Mouse (Mus musculus) hindbrain, embryonic 12.5 days (tissue): ENCODE data around the gene Bcas3. TPM values are rescaled to one million over a fixed set of nuclear protein-coding genes. Genes with fewer than 3 reads are reported as not detected.
A peak's percentile ranks its signal among the peaks of the same experiment; 100 is the strongest.

Experiments
- ATAC-seq: fragments of 200-750 bp; cut with Nextera tagmentation; 2 replicates; pipeline ENCODE4 v1.8.0; 2017; ENCODE audit warnings: moderate TSS enrichment; ENCODE audit not compliant: low FRiP score
- H3K27ac ChIP-seq: fragments of 300-500 bp; sonication (generic); 2 replicates; pipeline ENCODE4 v1.5.1; 2016; ENCODE audit warnings: mild to moderate bottlenecking
- H3K27me3 ChIP-seq: fragments of 300-500 bp; sonication (generic); 2 replicates; pipeline ENCODE4 v1.6.1; 2016; ENCODE audit warnings: mild to moderate bottlenecking
- H3K36me3 ChIP-seq: fragments of 300-500 bp; sonication (generic); 2 replicates; pipeline ENCODE4 v1.6.1; 2016; ENCODE audit warnings: mild to moderate bottlenecking
- H3K4me1 ChIP-seq: fragments of 300-500 bp; sonication (generic); 2 replicates; pipeline ENCODE4 v1.6.1; 2016
- H3K4me2 ChIP-seq: fragments of 300-500 bp; sonication (generic); replicated peaks from 2 replicates; pipeline ENCODE4 v1.6.1; 2016; ENCODE audit warnings: mild to moderate bottlenecking
- H3K4me3 ChIP-seq: fragments of 300-500 bp; sonication (generic); 2 replicates; pipeline ENCODE4 v1.5.1; 2016; ENCODE audit warnings: mild to moderate bottlenecking
- H3K9ac ChIP-seq: fragments of 300-500 bp; sonication (generic); 2 replicates; pipeline ENCODE4 v1.6.1; 2016; ENCODE audit warnings: mild to moderate bottlenecking, moderate library complexity
- H3K9me3 ChIP-seq: fragments of 300-500 bp; sonication (generic); replicated peaks from 2 replicates; pipeline ENCODE4 v1.6.1; 2016; ENCODE audit warnings: mild to moderate bottlenecking
- WGBS: fragments of 180-500 bp; shearing (Covaris S2); methylation state at CpG from one replicate; pipeline ENCODE4 v1.1.7; 2016; 5-methylcytosine and 5-hydroxymethylcytosine counted together
- polyA plus RNA-seq: library from polyadenylated mRNA; unstranded; fragments of >200 nt; fragmentation: Nextera tagmentation; extraction: Ambion mirVana; gene quantifications from 2 replicates; pipeline ENCODE4 v1.2.1, GENCODE M21; 2016

Gene Bcas3
- polyA plus RNA-seq, 1 experiment from 2014 or later: 33.9 TPM

DNA sequence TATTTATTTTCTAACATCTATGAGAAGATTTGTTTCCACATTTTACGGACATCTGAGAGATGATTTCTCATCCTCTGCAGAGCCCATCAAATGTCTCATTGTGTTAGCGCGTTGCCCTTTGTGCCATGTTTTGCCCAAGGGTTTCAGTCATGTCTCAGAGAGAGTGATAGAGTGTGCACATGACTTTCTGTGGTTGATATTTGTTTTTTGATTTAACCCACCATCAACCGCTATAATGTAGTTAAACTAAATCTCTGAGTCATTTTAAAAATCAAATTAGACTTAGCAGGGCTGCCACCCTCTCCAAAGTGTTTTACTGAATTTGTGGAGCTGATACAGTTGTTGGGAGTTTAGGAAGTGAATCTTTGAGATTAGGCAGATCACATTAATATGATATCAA lies 288.5 kb downstream of the Bcas3 start:
- no peak overlapping the region for H3K4me3 ChIP-seq
- H3K27ac ChIP-seq: no peak overlapping the region
- H3K27me3 ChIP-seq: no peaks in the 10 kb centered on the region
- WGBS: 58% methylated on average over 4 of the region's 4 CpGs
- H3K4me2 ChIP-seq: no peak overlapping the region
- H3K9me3 ChIP-seq: no peaks in the 10 kb centered on the region
- no peaks in the 10 kb centered on the region for H3K36me3 ChIP-seq
- H3K4me1 ChIP-seq: peaks cover 38% of the 10 kb centered on the region
- ATAC-seq: no peak
- no peak overlapping the region for H3K9ac ChIP-seq

DNA sequence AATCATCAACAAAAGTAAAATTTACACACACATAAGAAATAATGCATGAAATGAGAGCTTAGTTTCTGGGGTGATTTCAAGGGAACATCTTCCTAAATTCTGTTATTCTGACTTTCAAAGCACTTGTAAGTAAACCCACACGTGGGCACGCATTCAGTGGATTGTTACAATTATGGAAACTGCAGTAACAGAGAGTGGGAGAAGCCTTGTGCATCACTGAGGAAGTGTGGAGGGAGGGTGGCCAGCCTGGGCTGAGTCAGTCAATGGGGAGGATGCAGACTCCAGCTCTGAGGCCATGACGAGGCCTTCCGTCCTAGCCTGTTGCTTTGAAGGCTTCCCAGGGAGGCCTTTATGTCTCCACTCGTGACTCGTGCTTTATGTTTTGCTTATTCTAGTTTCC lies 289.6 kb downstream of the Bcas3 start:
- H3K27me3 ChIP-seq: no peaks in the 10 kb centered on the region
- H3K27ac ChIP-seq: no peak overlapping the region
- no peak overlapping the region for H3K9ac ChIP-seq
- H3K4me3 ChIP-seq: no peak overlapping the region
- ATAC-seq: no peak
- peaks cover 38% of the 10 kb centered on the region for H3K4me1 ChIP-seq
- no peak overlapping the region for H3K4me2 ChIP-seq
- no peaks in the 10 kb centered on the region for H3K9me3 ChIP-seq
- no peaks in the 10 kb centered on the region for H3K36me3 ChIP-seq
- 51% methylated on average over 6 of the region's 6 CpGs for WGBS

DNA sequence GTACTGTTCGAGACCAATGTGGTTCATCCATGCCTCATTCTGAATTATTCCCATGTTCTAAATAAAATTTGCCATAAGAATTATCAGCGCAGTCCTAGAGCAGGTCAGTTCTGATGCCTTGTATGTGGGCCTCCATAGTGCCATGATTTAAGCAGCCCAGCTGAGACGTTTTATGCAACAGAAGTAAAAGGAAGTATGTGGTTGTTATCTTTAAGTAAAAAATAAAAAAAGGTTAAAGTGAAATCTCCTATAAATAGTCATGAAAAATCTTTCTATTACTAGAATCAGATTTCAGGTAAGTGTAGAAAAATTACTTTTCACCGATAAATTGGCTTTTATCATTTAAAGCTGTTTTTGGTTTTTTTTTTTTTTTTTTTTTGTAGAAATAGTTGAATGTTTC lies 290.1 kb downstream of the Bcas3 start:
- WGBS: 89% methylated on average over 4 of the region's 4 CpGs
- Histone ChIP-seq H3K4me2 (no peak overlapping the region), H3K27me3 (no peaks in the 10 kb centered on the region), H3K9me3 (no peaks in the 10 kb centered on the region), H3K9ac (no peak overlapping the region), H3K4me1 (peaks cover 38% of the 10 kb centered on the region), H3K27ac (no peak overlapping the region), H3K4me3 (no peak overlapping the region), H3K36me3 (no peaks in the 10 kb centered on the region)
- ATAC-seq: no peak

DNA sequence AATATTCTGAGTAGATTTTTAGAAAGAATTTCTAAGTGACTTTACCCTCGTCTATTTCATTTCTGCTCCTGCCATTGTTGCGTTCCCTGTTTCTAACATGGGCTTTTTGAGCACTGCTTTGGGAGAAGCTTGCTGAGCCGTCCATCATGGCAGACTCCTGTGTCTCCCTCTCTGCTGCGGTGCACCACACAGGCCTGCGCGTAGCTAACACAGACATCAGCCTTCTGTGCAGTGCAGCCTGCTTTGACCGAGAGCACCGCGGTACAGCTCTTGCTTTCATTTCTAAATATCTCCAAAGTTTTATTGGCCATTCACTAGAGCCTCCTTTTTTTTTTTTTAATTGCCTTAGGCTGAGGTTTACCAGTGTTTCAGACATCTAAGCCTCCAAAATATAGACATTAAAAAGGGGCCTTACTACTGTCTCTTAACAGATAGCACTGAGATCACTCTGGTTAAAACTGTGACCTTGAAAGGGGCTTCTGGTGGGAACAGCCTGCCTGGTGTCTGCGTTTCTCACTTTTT lies 290.6 kb downstream of the Bcas3 start:
- H3K4me2 ChIP-seq: no peak overlapping the region
- no peaks in the 10 kb centered on the region for H3K36me3 ChIP-seq
- H3K4me1 ChIP-seq: peaks cover 37% of the 10 kb centered on the region
- H3K27ac ChIP-seq: peak overlapping the region; percentile 12; the same call in 1 of the 2 replicates
- WGBS: 60% methylated on average over 10 of the region's 10 CpGs
- no peaks in the 10 kb centered on the region for H3K27me3 ChIP-seq
- no peak overlapping the region for H3K9ac ChIP-seq
- H3K9me3 ChIP-seq: no peaks in the 10 kb centered on the region
- ATAC-seq: no peak
- no peak overlapping the region for H3K4me3 ChIP-seq

DNA sequence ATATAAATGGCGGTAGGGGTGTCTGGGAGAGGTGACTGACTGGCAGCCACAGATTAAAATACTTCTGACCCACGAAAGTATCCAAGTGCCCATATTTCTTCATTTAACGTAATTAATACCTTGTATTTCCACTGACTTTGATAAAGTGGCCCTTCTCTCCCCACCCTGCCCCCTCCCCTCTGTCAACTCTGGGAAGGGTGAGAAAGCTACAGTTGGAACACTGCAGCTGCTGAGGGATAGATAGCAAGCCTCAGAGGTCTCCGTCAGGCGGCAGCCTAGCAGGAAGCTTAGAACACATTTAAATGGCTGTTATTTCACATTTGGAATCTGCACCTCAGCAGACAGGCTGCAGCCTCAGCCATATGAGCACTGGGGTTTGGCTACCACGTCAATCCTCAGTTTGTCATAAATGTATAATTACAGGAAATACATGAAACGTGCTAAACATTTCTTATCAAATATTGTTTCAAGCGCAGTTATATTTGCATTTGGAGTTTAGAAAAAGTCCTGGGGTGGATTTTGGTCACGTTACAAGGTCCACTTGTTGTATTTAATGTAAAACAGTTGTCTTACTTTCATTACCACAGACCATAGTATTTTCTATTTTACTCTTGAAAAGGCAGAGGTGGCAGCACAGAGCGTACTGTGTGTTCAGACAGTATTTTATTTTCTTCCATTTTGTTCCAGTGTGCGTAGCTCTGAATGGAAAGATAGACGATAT lies 291.2 kb downstream of the Bcas3 start:
- no peaks in the 10 kb centered on the region for H3K27me3 ChIP-seq
- peaks cover 31% of the 10 kb centered on the region for H3K4me1 ChIP-seq
- no peaks in the 10 kb centered on the region for H3K9me3 ChIP-seq
- H3K4me3 ChIP-seq: no peak overlapping the region
- 72% methylated on average over 12 of the region's 12 CpGs for WGBS
- peak overlapping the region; percentile 12; the same call in 1 of the 2 replicates for H3K27ac ChIP-seq
- no peak overlapping the region for H3K9ac ChIP-seq
- no peak overlapping the region for H3K4me2 ChIP-seq
- H3K36me3 ChIP-seq: no peaks in the 10 kb centered on the region
- ATAC-seq: no peak

DNA sequence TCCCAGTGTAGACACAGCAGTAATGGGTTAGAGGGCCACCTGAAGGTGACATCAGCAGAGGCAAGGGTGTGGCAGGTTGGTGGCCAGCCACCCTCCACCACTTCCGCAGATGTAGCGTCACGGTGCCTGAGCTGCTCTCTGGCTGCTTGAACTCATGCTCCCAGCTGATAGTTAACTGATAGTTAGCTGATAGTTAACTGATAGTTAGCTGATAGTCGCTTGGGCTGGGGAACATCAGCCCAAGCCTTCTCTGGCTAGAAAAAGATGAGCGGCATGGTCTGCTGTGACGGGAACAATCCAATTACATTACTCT lies 291.7 kb downstream of the Bcas3 start:
- Histone ChIP-seq H3K9ac (no peak overlapping the region), H3K9me3 (no peaks in the 10 kb centered on the region), H3K4me1 (peaks cover 28% of the 10 kb centered on the region), H3K27ac (no peak overlapping the region), H3K4me3 (no peak overlapping the region), H3K27me3 (no peaks in the 10 kb centered on the region), H3K36me3 (no peaks in the 10 kb centered on the region), H3K4me2 (no peak overlapping the region)
- WGBS: 85% methylated on average over 6 of the region's 6 CpGs
- ATAC-seq: no peak

DNA sequence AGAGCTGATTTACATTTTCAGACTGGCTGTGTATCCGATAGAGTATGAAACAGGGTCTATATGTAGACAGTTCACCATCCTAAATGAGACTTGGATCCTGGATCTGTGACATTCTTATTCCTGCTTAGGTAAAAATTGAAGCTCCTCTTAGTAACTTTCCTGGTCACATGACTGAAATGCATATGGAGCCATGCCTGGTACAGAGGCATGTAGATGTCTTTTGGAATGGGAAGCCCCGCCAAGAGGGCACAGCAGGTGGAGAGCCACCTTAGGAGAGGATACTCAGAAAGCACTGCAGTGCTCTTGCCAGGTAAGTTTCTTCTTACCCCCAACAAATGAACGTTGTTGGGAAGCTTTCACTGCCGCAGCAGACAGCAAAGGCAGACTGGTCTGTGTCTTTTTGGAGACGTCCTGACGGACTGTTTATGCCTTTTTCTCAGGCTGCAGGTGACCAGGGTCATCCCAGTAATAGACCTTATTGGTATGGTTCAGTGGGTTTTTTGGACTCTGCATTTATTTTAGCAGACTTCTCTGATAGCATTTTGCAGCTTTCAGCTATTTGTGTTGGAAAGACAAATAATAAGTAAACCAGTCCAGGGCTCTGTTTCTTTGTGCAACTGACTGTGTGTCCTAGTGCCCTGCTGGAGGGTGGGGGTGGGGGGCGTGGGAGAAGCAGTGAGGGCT lies 292.3 kb downstream of the Bcas3 start:
- no peaks in the 10 kb centered on the region for H3K9me3 ChIP-seq
- no peak for ATAC-seq
- no peak overlapping the region for H3K27ac ChIP-seq
- H3K4me1 ChIP-seq: peaks cover 24% of the 10 kb centered on the region
- H3K4me2 ChIP-seq: no peak overlapping the region
- no peaks in the 10 kb centered on the region for H3K27me3 ChIP-seq
- H3K4me3 ChIP-seq: no peak overlapping the region
- WGBS: 68% methylated on average over 7 of the region's 7 CpGs
- no peaks in the 10 kb centered on the region for H3K36me3 ChIP-seq
- no peak overlapping the region for H3K9ac ChIP-seq

DNA sequence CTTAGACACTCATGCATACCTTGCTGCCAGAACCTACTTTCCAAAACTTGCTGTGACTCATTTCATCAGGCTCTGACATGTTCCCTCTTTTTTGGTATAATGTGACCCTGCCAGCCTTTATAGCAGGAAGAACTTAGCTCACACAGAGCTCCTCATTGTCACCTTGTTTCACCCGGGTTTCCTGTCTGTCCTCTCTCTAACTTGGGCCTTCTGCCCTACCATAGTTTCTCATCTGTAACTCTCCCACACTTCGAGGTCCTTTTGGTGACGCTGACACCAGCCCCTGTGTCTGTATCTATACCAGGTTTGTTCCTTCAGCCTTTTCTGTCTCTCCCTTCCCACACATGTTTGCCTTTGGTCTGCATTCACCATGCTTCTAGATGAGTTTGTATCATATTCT lies 295.9 kb downstream of the Bcas3 start:
- 75% methylated on average over 3 of the region's 3 CpGs for WGBS
- H3K9me3 ChIP-seq: no peaks in the 10 kb centered on the region

DNA sequence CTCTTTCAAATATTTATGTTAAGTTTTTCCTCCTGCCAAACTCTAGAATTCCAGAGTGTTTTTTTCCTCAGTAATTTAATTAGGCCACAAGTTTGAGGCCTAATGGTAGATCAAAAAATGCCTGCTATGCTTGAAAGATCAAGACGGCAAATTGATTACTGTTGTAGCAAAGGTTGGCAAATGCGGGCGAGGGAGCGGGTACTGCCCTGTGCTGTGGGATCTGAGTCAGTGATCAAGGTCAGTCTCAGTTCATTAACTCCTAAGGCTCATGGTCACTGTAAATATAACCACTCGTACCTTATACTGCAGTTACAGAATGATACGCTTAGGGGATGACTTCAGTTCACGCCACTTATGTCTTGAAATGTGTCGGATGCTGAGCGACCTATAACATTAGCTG lies 296.4 kb downstream of the Bcas3 start:
- H3K4me1 ChIP-seq: peaks cover 4% of the 10 kb centered on the region; the same call in 1 of the 2 replicates
- H3K36me3 ChIP-seq: no peaks in the 10 kb centered on the region
- 83% methylated on average over 9 of the region's 9 CpGs for WGBS
- H3K9me3 ChIP-seq: no peaks in the 10 kb centered on the region
- no peak overlapping the region for H3K4me2 ChIP-seq
- no peaks in the 10 kb centered on the region for H3K27me3 ChIP-seq
- no peak overlapping the region for H3K9ac ChIP-seq
- no peak for ATAC-seq
- H3K4me3 ChIP-seq: no peak overlapping the region
- no peak overlapping the region for H3K27ac ChIP-seq

More for the DNA sequence above, 295.9 kb downstream of the Bcas3 start:
- ATAC-seq: no peak
- Histone ChIP-seq H3K27me3 (no peaks in the 10 kb centered on the region), H3K4me2 (no peak overlapping the region), H3K4me1 (peaks cover 9% of the 10 kb centered on the region), H3K4me3 (no peak overlapping the region), H3K9ac (no peak overlapping the region), H3K36me3 (no peaks in the 10 kb centered on the region), H3K27ac (no peak overlapping the region)

DNA sequence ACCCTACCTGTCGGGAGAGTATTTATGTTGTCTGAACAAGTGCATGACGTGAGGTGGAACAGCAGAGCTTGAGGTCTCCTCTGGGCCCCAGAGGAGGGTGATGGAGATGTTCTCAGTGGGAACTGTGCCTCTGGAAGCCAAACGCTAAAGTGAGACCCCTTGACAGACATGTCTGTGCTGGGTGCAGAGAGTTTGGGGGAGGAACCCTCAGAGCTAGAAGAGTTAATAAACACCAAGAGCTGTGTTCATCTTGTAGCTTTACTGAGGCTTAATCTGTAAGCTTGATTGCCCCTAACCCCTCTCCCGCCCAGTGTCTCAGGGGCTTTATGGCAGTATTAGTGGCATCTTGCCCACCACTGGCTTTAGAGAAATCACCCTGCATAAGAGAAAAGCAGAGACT lies 304.5 kb downstream of the Bcas3 start:
- H3K4me3 ChIP-seq: no peak overlapping the region
- no peak overlapping the region for H3K9ac ChIP-seq
- no peak overlapping the region for H3K27ac ChIP-seq
- no peak for ATAC-seq
- no peaks in the 10 kb centered on the region for H3K9me3 ChIP-seq
- H3K4me2 ChIP-seq: no peak overlapping the region
- H3K27me3 ChIP-seq: no peaks in the 10 kb centered on the region
- H3K36me3 ChIP-seq: no peaks in the 10 kb centered on the region
- 71% methylated on average over 4 of the region's 4 CpGs for WGBS
- H3K4me1 ChIP-seq: peaks cover 3% of the 10 kb centered on the region; the same call in 1 of the 2 replicates

DNA sequence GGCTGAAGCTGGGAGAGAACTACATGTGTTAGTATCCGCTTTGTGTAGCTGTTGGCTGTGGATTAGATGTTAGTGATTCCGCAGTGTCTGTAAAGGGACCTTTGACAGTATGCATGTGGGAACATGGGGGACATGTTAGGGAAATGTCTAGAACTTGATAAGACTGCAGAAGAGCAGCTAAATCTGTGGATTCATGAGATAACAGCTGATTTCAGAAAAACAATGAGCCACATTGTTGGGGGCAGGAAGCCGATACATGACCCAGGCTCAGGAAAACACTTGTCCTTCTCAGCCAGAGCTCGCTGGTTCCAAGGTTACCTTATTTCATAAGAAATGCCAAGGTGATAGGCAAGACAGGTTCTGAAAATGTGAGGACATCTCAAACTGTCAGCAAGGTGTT lies 307.3 kb downstream of the Bcas3 start:
- no peak for ATAC-seq
- Histone ChIP-seq H3K9me3 (no peaks in the 10 kb centered on the region), H3K27me3 (no peaks in the 10 kb centered on the region), H3K27ac (no peak overlapping the region), H3K4me2 (no peak overlapping the region), H3K36me3 (no peaks in the 10 kb centered on the region), H3K4me3 (no peak overlapping the region), H3K4me1 (peaks cover 3% of the 10 kb centered on the region; the same call in 1 of the 2 replicates), H3K9ac (no peak overlapping the region)
- 90% methylated on average over 4 of the region's 4 CpGs for WGBS

DNA sequence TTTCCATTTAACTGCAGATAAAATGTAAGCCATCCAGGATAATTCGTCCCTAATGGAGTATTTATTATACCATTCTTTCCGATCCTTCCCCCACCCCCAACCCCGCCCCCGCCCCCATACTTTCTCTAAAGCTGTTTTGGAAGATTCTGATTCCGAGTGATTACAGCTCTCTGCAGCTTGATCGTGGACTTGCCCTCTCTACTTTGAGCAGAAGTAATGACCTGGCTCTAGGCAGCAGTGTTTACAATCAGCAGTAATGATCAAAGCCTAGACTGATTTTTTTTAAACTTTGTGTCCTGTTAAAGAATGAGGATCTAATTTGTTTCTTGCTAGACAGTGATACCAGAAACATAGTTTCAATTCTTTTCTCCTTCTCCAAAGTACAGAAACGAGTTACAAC lies 314.2 kb downstream of the Bcas3 start:
- H3K36me3 ChIP-seq: no peaks in the 10 kb centered on the region
- no peak overlapping the region for H3K9ac ChIP-seq
- no peak overlapping the region for H3K4me2 ChIP-seq
- 59% methylated on average over 7 of the region's 7 CpGs for WGBS
- no peak for ATAC-seq
- H3K9me3 ChIP-seq: no peaks in the 10 kb centered on the region
- H3K4me1 ChIP-seq: peaks cover 12% of the 10 kb centered on the region
- no peak overlapping the region for H3K27ac ChIP-seq
- H3K27me3 ChIP-seq: no peaks in the 10 kb centered on the region
- no peak overlapping the region for H3K4me3 ChIP-seq

DNA sequence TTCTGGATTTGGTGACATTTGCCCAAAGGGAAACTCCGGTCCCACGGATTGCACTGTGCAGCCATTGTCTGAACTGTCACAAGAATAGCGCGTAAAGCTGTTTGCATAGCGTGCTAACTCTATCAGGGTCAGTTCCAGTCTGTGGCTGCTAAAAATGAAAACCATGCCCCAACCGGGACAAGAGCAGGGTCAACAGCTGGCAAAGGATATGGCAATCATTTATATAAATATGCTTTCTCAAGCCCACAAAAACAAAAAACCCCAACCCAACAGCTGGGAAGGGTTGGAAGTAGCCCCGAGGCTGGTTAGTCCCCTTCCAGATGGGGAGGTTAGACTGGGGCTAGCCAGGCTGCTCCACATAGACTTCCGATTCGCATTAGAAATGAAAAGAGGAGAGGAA lies 314.8 kb downstream of the Bcas3 start:
- Histone ChIP-seq H3K27me3 (no peaks in the 10 kb centered on the region), H3K4me1 (peaks cover 12% of the 10 kb centered on the region), H3K9ac (no peak overlapping the region), H3K27ac (no peak overlapping the region), H3K9me3 (no peaks in the 10 kb centered on the region), H3K4me2 (peak overlapping the region; percentile 27), H3K4me3 (no peak overlapping the region), H3K36me3 (no peaks in the 10 kb centered on the region)
- no peak for ATAC-seq
- WGBS: 43% methylated on average over 9 of the region's 9 CpGs
